Mouse (Mus musculus) adrenal gland, adult 2 months (tissue): ENCODE measurements around the gene Tnik. TPM values are rescaled to one million over a fixed set of nuclear protein-coding genes. Genes with fewer than 3 reads are reported as not detected.

ENCODE experiments used
- DNase-seq: peaks from one replicate; pipeline ENCODE4 v3.0.0; 2021
- polyA plus RNA-seq: library from polyadenylated mRNA; depleted of rRNA; stranded (reverse); fragments of >200 nt; gene quantifications from 2 replicates; pipeline ENCODE4 v1.2.3, GENCODE M21; 2012
- total RNA-seq, 2 experiments: library from RNA; stranded (reverse); gene quantifications; 2 replicates each; pipeline ENCODE4 v1.2.3; 2021

The Tnik gene
- total and polyA plus RNA-seq, 3 experiments, result 4.0 to 13.3 (median 12.9) TPM

- peak; percentile 58 for DNase-seq
Observed at GRCm38 (mm10) chr3:28263948-28264840, 1.2 kb downstream of the Tnik start.

- DNase-seq, result no peak
Observed at GRCm38 (mm10) chr3:28264841-28265150, 1.8 kb downstream of the Tnik start.

- DNase-seq, result no peak
Observed at GRCm38 (mm10) chr3:28265183-28265582, 2.2 kb downstream of the Tnik start.

- no peak for DNase-seq
Observed at GRCm38 (mm10) chr3:28265656-28266055, 2.6 kb downstream of the Tnik start.

GRCm38 (mm10) chr3:28267211-28267610 lies 4.2 kb downstream of the Tnik start:
- no peak for DNase-seq

GRCm38 (mm10) chr3:28269716-28270115 lies 6.7 kb downstream of the Tnik start:
- no peak for DNase-seq

- no peak for DNase-seq
Observed at GRCm38 (mm10) chr3:28271884-28272283, 8.9 kb downstream of the Tnik start.

GRCm38 (mm10) chr3:28274763-28275162 lies 11.7 kb downstream of the Tnik start:
- no peak for DNase-seq

GRCm38 (mm10) chr3:28289693-28290092 lies 26.7 kb downstream of the Tnik start:
- no peak for DNase-seq

- peak; percentile 44 for DNase-seq
Observed at GRCm38 (mm10) chr3:28301378-28301777, 38.4 kb downstream of the Tnik start.

GRCm38 (mm10) chr3:28303915-28304314 lies 40.9 kb downstream of the Tnik start:
- DNase-seq, result no peak

GRCm38 (mm10) chr3:28306852-28307251 lies 43.8 kb downstream of the Tnik start:
- no peak for DNase-seq

- no peak for DNase-seq
Observed at GRCm38 (mm10) chr3:28314438-28314837, 51.4 kb downstream of the Tnik start.

- no peak for DNase-seq
Observed at GRCm38 (mm10) chr3:28317339-28317738, 54.3 kb downstream of the Tnik start.

GRCm38 (mm10) chr3:28321635-28322034 lies 58.6 kb downstream of the Tnik start:
- DNase-seq, result no peak

GRCm38 (mm10) chr3:28325613-28326233 lies 62.7 kb downstream of the Tnik start:
- DNase-seq, result no peak

GRCm38 (mm10) chr3:28332316-28332715 lies 69.3 kb downstream of the Tnik start:
- DNase-seq, result no peak

- no peak for DNase-seq
Observed at GRCm38 (mm10) chr3:28333869-28334268, 70.9 kb downstream of the Tnik start.

- no peak for DNase-seq
Observed at GRCm38 (mm10) chr3:28334547-28334946, 71.5 kb downstream of the Tnik start.

GRCm38 (mm10) chr3:28340071-28340470 lies 77.1 kb downstream of the Tnik start:
- DNase-seq, result no peak

GRCm38 (mm10) chr3:28343204-28343603 lies 80.2 kb downstream of the Tnik start:
- peak; percentile 13 for DNase-seq

- DNase-seq, result peak; percentile 49
Observed at GRCm38 (mm10) chr3:28343661-28344060, 80.6 kb downstream of the Tnik start.

GRCm38 (mm10) chr3:28345446-28345845 lies 82.4 kb downstream of the Tnik start:
- DNase-seq, result no peak

GRCm38 (mm10) chr3:28345961-28346360 lies 82.9 kb downstream of the Tnik start:
- no peak for DNase-seq
